Mouse (Mus musculus) E14TG2a.4 (cell line): Measurements from ENCODE around the gene Hist2h2aa1.

Experiments used
- CTCF ChIP-seq: conservative IDR thresholded peaks from 2 replicates; pipeline ENCODE4 v1.5.1; 2014; ENCODE audit warnings: low read length
- NANOG ChIP-seq: IDR thresholded peaks from 2 replicates; pipeline ENCODE4 v1.6.1; 2014; ENCODE audit warnings: borderline replicate concordance, low read length, mixed read lengths
- POU5F1 ChIP-seq: IDR thresholded peaks from 2 replicates; pipeline ENCODE4 v1.6.1; 2014; ENCODE audit warnings: low read length, borderline replicate concordance

DNA sequence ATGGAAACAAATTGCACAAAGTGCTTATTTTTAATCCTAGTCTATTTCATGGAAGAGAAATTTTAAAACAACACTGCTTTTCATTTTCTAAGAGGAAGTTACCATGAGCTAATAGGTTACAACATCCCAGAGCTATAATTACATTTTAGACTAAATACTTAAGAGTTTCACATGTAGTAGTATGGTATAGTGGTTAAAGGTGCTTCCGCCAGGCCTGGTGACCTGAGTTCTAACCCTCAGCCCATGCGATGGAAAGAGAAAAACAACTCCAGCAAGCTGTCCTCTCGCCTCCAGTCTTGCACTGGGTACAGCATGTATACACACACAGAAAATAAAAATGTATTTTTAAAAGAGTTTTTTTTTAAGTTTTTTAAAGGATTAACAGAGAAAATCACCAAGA, 6.5 kb downstream of the Hist2h2aa1 start:
- no peak for TF ChIP-seq CTCF
- TF ChIP-seq POU5F1: no peak
- no peak for TF ChIP-seq NANOG
